Mouse (Mus musculus): Measurements from ENCODE around the gene 9530068E07Rik.
"Not testable (repeated sequence)": the region's sequence is repeated elsewhere in the genome, so short reads cannot be mapped to it uniquely, and the experiment has no call there.

9530068E07Rik gene

GRCm38 (mm10) chr11:52395940-52396596 is at the start of gene 9530068E07Rik:
9530068E07Rik (plus strand) TSS chr11:52396428.
- in situ Hi-C loops (cut with MboI, MseI) = no loop called here

GRCm38 (mm10) chr11:52346635-52347005 is 49.6 kb upstream of the 9530068E07Rik start:
- in situ Hi-C loops (cut with MboI, MseI) = loop anchor here in 1 of 2 experiments (5.0 kb wide), 1 partner anchor 199 kb away; the partner anchor contains the start of gene Olfr1373

- in situ Hi-C loops (cut with MboI, MseI) = loop anchor here in 1 of 2 experiments (5.0 kb wide), 1 partner anchor 201 kb away; the partner anchor contains the start of gene Olfr1373
Observed at GRCm38 (mm10) chr11:52348156-52348555, 48.1 kb upstream of the 9530068E07Rik start.

GRCm38 (mm10) chr11:52348724-52349123 is 47.5 kb upstream of the 9530068E07Rik start:
- in situ Hi-C loops (cut with MboI, MseI) = loop anchor here in 1 of 2 experiments (5.0 kb wide), 1 partner anchor 201 kb away; the partner anchor contains the start of gene Olfr1373

- in situ Hi-C loops (cut with MboI, MseI) = no loop called here
Observed at GRCm38 (mm10) chr11:52350924-52351323, 45.3 kb upstream of the 9530068E07Rik start.

- in situ Hi-C loops (cut with MboI, MseI) = no loop called here
Observed at GRCm38 (mm10) chr11:52352271-52352670, 44.0 kb upstream of the 9530068E07Rik start.

- in situ Hi-C loops (cut with MboI, MseI) = no loop called here
Observed at GRCm38 (mm10) chr11:52354644-52355043, 41.6 kb upstream of the 9530068E07Rik start.

- in situ Hi-C loops (cut with MboI, MseI) = no loop called here
Observed at GRCm38 (mm10) chr11:52355601-52356000, 40.6 kb upstream of the 9530068E07Rik start.

GRCm38 (mm10) chr11:52357091-52357490 is 39.1 kb upstream of the 9530068E07Rik start:
- in situ Hi-C loops (cut with MboI, MseI) = not testable (repeated sequence)

- in situ Hi-C loops (cut with MboI, MseI) = no loop called here
Observed at GRCm38 (mm10) chr11:52358520-52358919, 37.7 kb upstream of the 9530068E07Rik start.

GRCm38 (mm10) chr11:52359686-52360470 is 36.4 kb upstream of the 9530068E07Rik start:
- in situ Hi-C loops (cut with MboI, MseI) = no loop called here

GRCm38 (mm10) chr11:52360471-52361277 is 35.6 kb upstream of the 9530068E07Rik start, which contains the start of gene Vdac1:
Vdac1 (plus strand) TSS chr11:52360860.
- in situ Hi-C loops (cut with MboI, MseI) = no loop called here

- in situ Hi-C loops (cut with MboI, MseI) = no loop called here
Observed at GRCm38 (mm10) chr11:52361287-52361921, 34.8 kb upstream of the 9530068E07Rik start.

- in situ Hi-C loops (cut with MboI, MseI) = no loop called here
Observed at GRCm38 (mm10) chr11:52364376-52364775, 31.9 kb upstream of the 9530068E07Rik start.

GRCm38 (mm10) chr11:52365143-52365542 is 31.1 kb upstream of the 9530068E07Rik start:
- in situ Hi-C loops (cut with MboI, MseI) = no loop called here

GRCm38 (mm10) chr11:52366358-52366757 is 29.9 kb upstream of the 9530068E07Rik start:
- in situ Hi-C loops (cut with MboI, MseI) = no loop called here

GRCm38 (mm10) chr11:52368176-52368985 is 27.8 kb upstream of the 9530068E07Rik start:
- in situ Hi-C loops (cut with MboI, MseI) = no loop called here

GRCm38 (mm10) chr11:52369252-52370134 is 26.7 kb upstream of the 9530068E07Rik start:
- in situ Hi-C loops (cut with MboI, MseI) = no loop called here

- in situ Hi-C loops (cut with MboI, MseI) = no loop called here
Observed at GRCm38 (mm10) chr11:52370135-52370452, 26.1 kb upstream of the 9530068E07Rik start.

Measured in T-helper 17 cell (primary cell).